Mouse (Mus musculus): Measurements from ENCODE around the gene Dnase1.
"Not testable (repeated sequence)": the region's sequence is repeated elsewhere in the genome, so short reads cannot be mapped to it uniquely, and the experiment has no call there.

Dnase1 gene

DNA sequence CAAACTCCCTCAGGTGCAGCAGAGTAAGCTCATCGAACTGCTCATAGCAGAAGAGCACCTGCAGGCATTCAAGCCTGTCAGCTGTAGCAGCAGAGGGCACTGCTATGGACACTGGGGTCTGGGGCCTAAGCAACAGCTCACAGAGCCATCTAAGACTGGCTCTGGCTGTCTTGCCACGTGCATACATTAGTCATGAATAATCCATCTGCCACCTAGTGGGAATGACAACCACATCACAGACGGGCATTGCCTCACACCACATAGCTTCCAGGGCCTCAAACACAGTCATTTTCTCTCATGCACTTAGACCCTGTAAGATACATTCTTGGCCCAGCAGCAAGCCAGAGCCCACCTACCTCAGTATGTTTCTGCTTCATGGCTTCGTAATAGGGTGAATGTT is 8.8 kb downstream of the Dnase1 start:
- no peak for DNase-seq

DNA sequence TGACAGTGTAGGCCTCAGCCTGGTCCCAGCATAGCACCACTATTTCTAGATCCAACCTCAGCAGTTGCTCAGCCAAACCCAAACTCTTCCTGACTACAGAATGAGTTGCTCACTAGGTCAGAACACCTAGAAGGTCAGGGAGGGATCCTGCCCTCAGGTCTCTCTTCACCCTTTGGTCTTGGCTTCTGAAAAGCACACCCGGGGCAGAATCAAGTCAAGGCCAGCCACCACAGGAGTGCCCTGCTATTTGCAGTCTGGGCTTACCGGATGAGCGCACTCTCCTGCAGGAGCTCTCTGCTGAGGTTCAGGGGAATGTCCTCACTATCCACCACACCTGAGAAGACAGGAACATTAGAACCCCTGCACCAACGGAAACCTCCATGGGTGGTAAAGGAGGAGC is 15.9 kb downstream of the Dnase1 start:
- DNase-seq, result no peak

DNA sequence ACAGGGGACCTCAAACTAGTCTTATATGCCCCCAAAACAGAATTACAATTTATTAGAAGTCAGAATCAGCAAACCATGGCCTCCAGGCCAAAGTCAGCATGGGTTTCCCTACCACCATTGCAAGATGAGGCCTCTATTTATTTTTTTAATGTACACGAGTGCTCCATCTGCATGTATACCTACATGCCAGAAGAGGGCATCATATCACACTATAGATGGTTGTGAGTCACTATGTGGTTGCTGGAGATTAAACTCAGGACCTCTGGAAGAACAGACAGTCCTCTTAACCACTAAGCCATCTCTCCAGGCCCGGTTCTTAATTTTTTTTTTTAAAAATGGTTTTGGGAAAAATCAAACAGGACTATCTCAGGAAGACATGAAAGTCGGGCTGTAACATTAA is 17.1 kb downstream of the Dnase1 start:
- no peak for DNase-seq

DNA sequence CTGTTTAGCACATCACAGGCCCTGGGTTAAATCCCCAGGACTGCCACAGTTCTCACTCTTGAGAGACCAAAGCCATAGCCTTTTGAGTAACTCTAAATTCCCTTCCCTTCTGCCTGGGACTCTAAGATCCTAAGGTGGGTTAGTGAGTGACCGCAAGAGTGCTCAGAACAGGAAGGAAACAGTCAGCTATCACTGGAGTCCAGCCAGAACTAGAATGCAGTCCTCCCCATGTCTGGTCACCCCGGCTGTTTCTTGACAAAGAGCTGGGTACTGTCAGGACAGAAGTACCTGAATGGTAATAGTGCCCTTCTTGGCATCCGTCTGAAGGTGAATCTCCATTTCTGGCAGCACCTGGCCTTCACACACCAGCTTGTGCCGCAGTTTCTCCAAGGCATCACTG is 28.2 kb downstream of the Dnase1 start:
- DNase-seq, result no peak

- DNase-seq, result peak; percentile 78 to 84
Measured at GRCm38 (mm10) chr16:4068588-4068987, 31.8 kb downstream of the Dnase1 start.

DNA sequence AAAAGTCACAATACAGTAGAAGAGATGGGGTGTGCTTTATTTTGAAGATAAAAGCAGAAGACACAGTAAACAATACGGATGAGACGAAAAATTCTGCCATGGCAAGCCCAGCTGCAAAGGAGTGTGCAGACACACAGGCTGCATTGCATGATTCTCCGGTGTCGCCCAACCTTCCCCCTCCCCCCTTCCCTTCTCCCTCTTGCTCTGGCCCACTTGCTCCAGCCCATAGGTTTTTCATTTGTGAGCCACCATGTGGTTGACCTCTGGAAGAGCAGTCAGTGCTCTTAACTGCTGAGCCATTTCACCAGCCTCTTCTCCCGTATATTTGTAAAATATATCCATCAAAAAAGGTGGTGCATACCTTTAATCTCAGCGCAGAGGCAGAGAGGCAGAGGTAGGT is 37.6 kb downstream of the Dnase1 start:
- peak in 1 of 2 experiments; percentile 25 for DNase-seq

DNA sequence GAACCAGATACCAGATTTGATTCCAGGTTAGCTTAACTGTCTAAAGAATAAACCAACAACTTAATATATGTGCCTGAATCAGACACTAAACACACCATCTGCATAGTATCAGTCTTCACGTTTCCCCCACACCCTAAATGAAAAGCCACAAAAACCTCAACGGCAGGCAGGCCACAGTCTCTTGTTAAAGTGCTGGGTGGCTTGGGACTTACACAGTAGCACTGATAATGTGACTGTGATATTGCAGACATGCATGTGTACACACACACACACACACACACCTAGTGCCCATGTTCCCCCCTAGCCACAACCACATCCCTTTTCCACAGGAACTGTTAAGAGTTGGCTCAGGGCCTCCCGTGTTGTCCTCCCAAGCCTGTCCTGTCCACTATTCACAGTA is 38.1 kb downstream of the Dnase1 start:
- DNase-seq, result no peak

- peak; percentile 96 for DNase-seq
Measured at GRCm38 (mm10) chr16:4077384-4078061, 40.8 kb downstream of the Dnase1 start, which contains the start of gene Trap1. Gene Trap1 (minus strand): TSS chr16:4077827.

GRCm38 (mm10) chr16:4078302-4078701 is 41.6 kb downstream of the Dnase1 start:
- DNase-seq, result peak in 1 of 2 experiments; percentile 41

DNA sequence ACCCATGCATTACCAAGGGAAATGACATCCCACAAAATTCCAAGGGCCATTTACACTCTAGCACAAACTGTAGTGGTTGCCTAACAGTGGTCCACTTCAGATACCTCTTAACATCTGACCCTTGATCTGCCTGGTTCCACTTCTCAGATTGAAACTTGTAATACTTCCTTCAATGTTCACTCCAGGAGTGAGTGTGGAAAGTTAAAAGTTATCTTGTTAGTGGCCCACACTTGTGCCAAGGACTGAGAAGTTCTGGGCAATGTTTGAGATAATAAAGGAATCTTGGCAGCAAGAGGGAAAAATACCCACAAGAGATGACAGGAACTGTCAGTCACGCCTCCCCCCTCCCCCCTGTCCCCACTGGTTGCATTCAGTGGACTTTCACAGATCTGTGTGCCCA is 42.9 kb downstream of the Dnase1 start:
- DNase-seq, result no peak

- not testable (repeated sequence) for DNase-seq
Measured at GRCm38 (mm10) chr16:4080419-4080818, 43.7 kb downstream of the Dnase1 start.

GRCm38 (mm10) chr16:4085051-4085450 is 48.3 kb downstream of the Dnase1 start:
- no peak for DNase-seq

GRCm38 (mm10) chr16:4085851-4086387 is 49.2 kb downstream of the Dnase1 start:
- DNase-seq, result no peak

DNA sequence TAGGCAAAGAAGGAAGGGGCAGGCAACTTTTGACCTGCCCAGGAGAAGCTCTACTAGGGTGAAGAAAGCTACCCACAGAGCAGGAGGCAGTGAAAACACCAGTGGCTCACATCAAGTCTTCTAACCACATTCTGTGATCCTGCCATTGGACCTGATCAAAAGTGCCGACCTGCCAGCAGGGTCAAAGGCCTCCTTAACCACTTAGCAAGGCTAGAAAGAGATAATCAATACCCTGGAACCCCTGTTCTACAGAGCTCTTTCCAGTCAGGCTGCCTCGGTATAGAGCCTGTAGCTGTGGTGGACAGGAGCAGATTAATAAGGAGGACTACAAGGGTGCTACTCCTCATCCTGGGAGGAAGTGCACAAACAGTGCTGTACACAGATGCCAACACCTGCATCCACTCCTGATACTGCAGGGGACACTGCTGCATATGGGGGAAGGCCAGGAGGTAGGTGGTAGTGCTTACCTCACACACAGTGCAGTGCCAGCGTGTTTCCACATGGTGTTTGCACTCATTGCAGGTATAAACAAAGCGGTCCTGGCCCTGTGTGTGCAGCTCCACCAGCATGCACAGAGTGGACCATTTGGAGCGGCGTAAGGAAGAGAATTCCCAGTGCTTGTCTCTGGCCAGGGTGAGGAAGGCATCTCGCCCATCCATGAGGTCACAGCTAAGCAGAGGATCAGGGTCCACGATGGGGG is 50.6 kb downstream of the Dnase1 start:
- DNase-seq, result no peak

Data from kidney, postnatal 4 days (tissue).